Mouse (Mus musculus) heart, embryonic 14.5 days (tissue): ENCODE measurements around the gene Crb1. TPM values are rescaled to one million over a fixed set of nuclear protein-coding genes. Genes with fewer than 3 reads are reported as not detected.
"Not testable (repeated sequence)": the region's sequence is repeated elsewhere in the genome, so short reads cannot be mapped to it uniquely, and the experiment has no call there.

Source experiments
- ATAC-seq: fragments of 200-750 bp; cut with Nextera tagmentation; 2 replicates; pipeline ENCODE4 v1.8.0; 2017; ENCODE audit warnings: low read depth, moderate TSS enrichment; ENCODE audit not compliant: insufficient number of reproducible peaks, insufficient read depth, low FRiP score
- H3K27ac ChIP-seq, 2 experiments: fragments of 200-500 bp in 1 of 2; fragments of 300-500 bp in 1 of 2; sonication (generic) in 1 of 2; replicated peaks in 1 of 2; 2 replicates each; pipeline ENCODE4 v1.5.1; 2012 to 2014; ENCODE audit warnings: low read depth in 2 of 2, low read length in 2 of 2, control low read depth in 1 of 2, mild to moderate bottlenecking in 1 of 2, mixed read lengths in 1 of 2; ENCODE audit not compliant: control insufficient read depth in 1 of 2, insufficient read depth in 1 of 2
- H3K27me3 ChIP-seq: fragments of 300-500 bp; sonication (generic); 2 replicates; pipeline ENCODE4 v1.6.1; 2014; ENCODE audit warnings: mild to moderate bottlenecking, low read length, control low read depth; ENCODE audit not compliant: control insufficient read depth, insufficient read depth
- H3K36me3 ChIP-seq: fragments of 300-500 bp; sonication (generic); 2 replicates; pipeline ENCODE4 v1.6.1; 2014; ENCODE audit warnings: mild to moderate bottlenecking, control low read depth, low read length, mixed read lengths; ENCODE audit not compliant: control insufficient read depth, insufficient read depth
- H3K4me1 ChIP-seq, 2 experiments: fragments of 200-500 bp in 1 of 2; fragments of 300-500 bp in 1 of 2; sonication (generic) in 1 of 2; 2 replicates each; pipeline ENCODE4 v1.6.1; 2012 to 2014; ENCODE audit warnings: low read length in 2 of 2, control low read depth in 1 of 2, mixed read lengths in 1 of 2; ENCODE audit not compliant: control insufficient read depth in 2 of 2, insufficient read depth in 2 of 2
- H3K4me2 ChIP-seq: fragments of 300-500 bp; sonication (generic); 2 replicates; pipeline ENCODE4 v1.6.1; 2014; ENCODE audit warnings: mild to moderate bottlenecking, low read length
- H3K4me3 ChIP-seq, 2 experiments: fragments of 200-500 bp in 1 of 2; fragments of 300-500 bp in 1 of 2; sonication (generic) in 1 of 2; 2 replicates each; pipeline ENCODE4 v1.5.1; 2012 to 2014; ENCODE audit warnings: low read length in 2 of 2, mild to moderate bottlenecking in 2 of 2, control low read depth in 1 of 2, low read depth in 1 of 2, moderate library complexity in 1 of 2; ENCODE audit not compliant: control insufficient read depth in 1 of 2, insufficient read depth in 1 of 2
- H3K9ac ChIP-seq: fragments of 300-500 bp; sonication (generic); 2 replicates; pipeline ENCODE4 v1.6.1; 2014; ENCODE audit warnings: mild to moderate bottlenecking, low read length
- H3K9me3 ChIP-seq: fragments of 300-500 bp; sonication (generic); 2 replicates; pipeline ENCODE4 v1.6.1; 2016; ENCODE audit warnings: low read length, control low read depth; ENCODE audit not compliant: control insufficient read depth
- WGBS: fragments of 180-500 bp; shearing (Covaris S2); extraction: QIAGEN DNeasy Blood & Tissue Kit; methylation state at CpG from one replicate; pipeline ENCODE4 v1.1.7; 2014; 5-methylcytosine and 5-hydroxymethylcytosine counted together
- polyA plus RNA-seq: library from polyadenylated mRNA; unstranded; fragments of >200 nt; fragmentation: Nextera tagmentation; extraction: Ambion mirVana; gene quantifications from 2 replicates; pipeline ENCODE4 v1.2.1, GENCODE M21; 2014

Crb1 gene
- polyA plus RNA-seq, 1 experiment from 2014 or later, result 0.32 TPM

GRCm38 (mm10) chr1:139412365-139412764 lies 35.5 kb upstream of the Crb1 start:
- H3K9me3 ChIP-seq, H3K27ac ChIP-seq, H3K9ac ChIP-seq, H3K4me2 ChIP-seq, H3K27me3 ChIP-seq, H3K4me1 ChIP-seq, ATAC-seq, H3K36me3 ChIP-seq, H3K4me3 ChIP-seq: not testable (repeated sequence)
- WGBS, result 89% methylated on average over 2 of the region's 2 CpGs

GRCm38 (mm10) chr1:139407701-139408100 lies 30.8 kb upstream of the Crb1 start:
- no peak overlapping the region for H3K27ac ChIP-seq
- H3K9ac ChIP-seq, result no peak overlapping the region
- no peak for ATAC-seq
- no peaks in the 10 kb centered on the region for H3K36me3 ChIP-seq
- peaks cover 9% of the 10 kb centered on the region; the same call in 1 of the 2 replicates for H3K9me3 ChIP-seq
- no peaks in the 10 kb centered on the region for H3K27me3 ChIP-seq
- H3K4me3 ChIP-seq, result no peak overlapping the region
- H3K4me1 ChIP-seq, result no peaks in the 10 kb centered on the region
- H3K4me2 ChIP-seq, result no peak overlapping the region
- 56% methylated on average over 5 of the region's 5 CpGs for WGBS

GRCm38 (mm10) chr1:139405766-139406165 lies 28.9 kb upstream of the Crb1 start:
- no peak overlapping the region for H3K27ac ChIP-seq
- H3K4me3 ChIP-seq, result no peak overlapping the region
- H3K4me2 ChIP-seq, result no peak overlapping the region
- H3K27me3 ChIP-seq, result no peaks in the 10 kb centered on the region
- no peaks in the 10 kb centered on the region for H3K36me3 ChIP-seq
- H3K4me1 ChIP-seq, result no peaks in the 10 kb centered on the region
- peaks cover 8% of the 10 kb centered on the region; the same call in 1 of the 2 replicates for H3K9me3 ChIP-seq
- ATAC-seq, result no peak
- no peak overlapping the region for H3K9ac ChIP-seq

GRCm38 (mm10) chr1:139396589-139396988 lies 19.7 kb upstream of the Crb1 start:
- no peaks in the 10 kb centered on the region for H3K36me3 ChIP-seq
- WGBS, result 25% methylated on average over 1 of the region's 1 CpGs
- H3K4me3 ChIP-seq, result no peak overlapping the region
- H3K27ac ChIP-seq, result no peak overlapping the region
- no peaks in the 10 kb centered on the region for H3K27me3 ChIP-seq
- no peak for ATAC-seq
- no peak overlapping the region for H3K9ac ChIP-seq
- no peaks in the 10 kb centered on the region for H3K9me3 ChIP-seq
- H3K4me1 ChIP-seq, result no peaks in the 10 kb centered on the region
- no peak overlapping the region for H3K4me2 ChIP-seq

- 35% methylated on average over 2 of the region's 2 CpGs for WGBS
- H3K4me1 ChIP-seq, result no peaks in the 10 kb centered on the region
- H3K27me3 ChIP-seq, result no peaks in the 10 kb centered on the region
- H3K4me2 ChIP-seq, result no peak overlapping the region
- no peak overlapping the region for H3K9ac ChIP-seq
- 0 out of 2 replicates have a peak, but pooled peaks cover 3% of the 10 kb centered on the region for H3K9me3 ChIP-seq
- no peaks in the 10 kb centered on the region for H3K36me3 ChIP-seq
- no peak overlapping the region for H3K4me3 ChIP-seq
- H3K27ac ChIP-seq, result no peak overlapping the region
- ATAC-seq, result no peak
These were observed 14.8 kb upstream of the Crb1 start for GRCm38 (mm10) chr1:139391747-139392146.

- peak overlapping the region; percentile 42 for H3K4me2 ChIP-seq
- no peaks in the 10 kb centered on the region for H3K27me3 ChIP-seq
- H3K4me1 ChIP-seq, result peaks cover 10 to 13% of the 10 kb centered on the region in 2 experiments
- H3K36me3 ChIP-seq, result no peaks in the 10 kb centered on the region
- peak; percentile 78 for ATAC-seq
- no peak overlapping the region for H3K4me3 ChIP-seq
- 14% methylated on average over 4 of the region's 4 CpGs for WGBS
- H3K27ac ChIP-seq, result peak overlapping the region; percentile 30 to 42; a peak in 1 of 4 replicates
- no peak overlapping the region for H3K9ac ChIP-seq
- no peaks in the 10 kb centered on the region for H3K9me3 ChIP-seq
These were observed 2.7 kb upstream of the Crb1 start for GRCm38 (mm10) chr1:139379621-139379984.

- ATAC-seq, result peak; percentile 73; the same call in 1 of the 2 replicates
- peak overlapping the region; percentile 30 to 42; a peak in 1 of 4 replicates for H3K27ac ChIP-seq
- no peaks in the 10 kb centered on the region for H3K9me3 ChIP-seq
- H3K4me3 ChIP-seq, result no peak overlapping the region
- H3K4me2 ChIP-seq, result peak overlapping the region; percentile 42
- H3K9ac ChIP-seq, result no peak overlapping the region
- H3K4me1 ChIP-seq, result peaks cover 10 to 13% of the 10 kb centered on the region in 2 experiments
- no peaks in the 10 kb centered on the region for H3K36me3 ChIP-seq
- 16% methylated on average over 11 of the region's 11 CpGs for WGBS
- no peaks in the 10 kb centered on the region for H3K27me3 ChIP-seq
These were observed 2.1 kb upstream of the Crb1 start for GRCm38 (mm10) chr1:139378861-139379620.

- Histone ChIP-seq H3K27me3 (no peaks in the 10 kb centered on the region), H3K4me1 (peaks cover 10 to 13% of the 10 kb centered on the region in 2 experiments), H3K9ac (no peak overlapping the region), H3K36me3 (no peaks in the 10 kb centered on the region), H3K9me3 (no peaks in the 10 kb centered on the region), H3K4me3 (no peak overlapping the region), H3K4me2 (no peak overlapping the region), H3K27ac (no peak overlapping the region)
- 57% methylated on average over 6 of the region's 6 CpGs for whole genome bisulfite sequencing
- no peak for ATAC-seq
These were observed 1.0 kb downstream of the Crb1 start for GRCm38 (mm10) chr1:139375900-139376299.
